Mouse (Mus musculus) G1E (cell line): ENCODE results near the gene Cmklr1. TPM values are rescaled to one million over a fixed set of nuclear protein-coding genes. Genes with fewer than 3 reads are reported as not detected.

Experiments used
- ATAC-seq: 2 replicates; pipeline ENCODE4 v1.8.0; 2016; ENCODE audit warnings: mild to moderate bottlenecking; ENCODE audit not compliant: insufficient number of reproducible peaks, poor library complexity, low FRiP score, severe bottlenecking; ENCODE audit errors: extremely low read depth
- DNase-seq: peaks from one replicate; pipeline ENCODE4 v3.0.0; 2012; ENCODE audit warnings: low spot score
- H3K27me3 ChIP-seq: 2 replicates; pipeline ENCODE4 v1.6.1; 2012; ENCODE audit warnings: mild to moderate bottlenecking, low read length, inconsistent platforms; ENCODE audit not compliant: insufficient read depth
- H3K36me3 ChIP-seq: replicated peaks from 2 replicates; pipeline ENCODE3; 2012; ENCODE audit warnings: mild to moderate bottlenecking, inconsistent platforms
- H3K4me1 ChIP-seq: 2 replicates; pipeline ENCODE4 v1.6.1; 2012; ENCODE audit warnings: low read depth, low read length, inconsistent platforms, mixed read lengths; ENCODE audit not compliant: insufficient read depth
- H3K4me3 ChIP-seq: 2 replicates; pipeline ENCODE4 v1.5.1; 2012; ENCODE audit warnings: low read depth, mild to moderate bottlenecking, inconsistent platforms, low read length, moderate library complexity, mixed read lengths
- H3K9me3 ChIP-seq: replicated peaks from 2 replicates; pipeline ENCODE4 v1.6.1; 2012; ENCODE audit warnings: inconsistent platforms
- CTCF ChIP-seq: IDR thresholded peaks from 2 replicates; pipeline ENCODE4 v1.5.1; 2012; ENCODE audit warnings: low read depth, low read length, inconsistent platforms, mixed read lengths
- GATA1 ChIP-seq: IDR thresholded peaks from 2 replicates; pipeline ENCODE4 v1.6.1; 2012; ENCODE audit warnings: borderline replicate concordance, low read length, inconsistent platforms, mixed read lengths
- GATA2 ChIP-seq: IDR thresholded peaks from 2 replicates; pipeline ENCODE4 v1.6.1; 2012; ENCODE audit warnings: low read depth, low read length, inconsistent platforms, borderline replicate concordance
- POLR2AphosphoS5 ChIP-seq: IDR thresholded peaks from 2 replicates; pipeline ENCODE4 v1.6.1; 2012; ENCODE audit warnings: low read depth, low read length, inconsistent platforms; ENCODE audit not compliant: insufficient replicate concordance
- TAL1 ChIP-seq: conservative IDR thresholded peaks from 2 replicates; pipeline ENCODE4 v1.6.1; 2012; ENCODE audit warnings: low read depth, low read length, inconsistent platforms, mixed read lengths
- polyA plus RNA-seq: library from polyadenylated mRNA; stranded (reverse); fragments of >175 nt; gene quantifications from 2 replicates; pipeline ENCODE4 v1.2.3, GENCODE M21; 2012
- total RNA-seq, 2 experiments: library from RNA; stranded (forward) in 1 of 2; stranded (reverse) in 1 of 2; fragments of 200-1000 nt in 1 of 2; fragments of >200 nt in 1 of 2; fragmentation: Nextera tagmentation in 1 of 2; gene quantifications; 2 replicates each; pipeline ENCODE4 v1.2.3; 2014 to 2017

The Cmklr1 gene
- total and polyA plus RNA-seq, 3 experiments = 0.05 TPM; not detected in 2

DNA sequence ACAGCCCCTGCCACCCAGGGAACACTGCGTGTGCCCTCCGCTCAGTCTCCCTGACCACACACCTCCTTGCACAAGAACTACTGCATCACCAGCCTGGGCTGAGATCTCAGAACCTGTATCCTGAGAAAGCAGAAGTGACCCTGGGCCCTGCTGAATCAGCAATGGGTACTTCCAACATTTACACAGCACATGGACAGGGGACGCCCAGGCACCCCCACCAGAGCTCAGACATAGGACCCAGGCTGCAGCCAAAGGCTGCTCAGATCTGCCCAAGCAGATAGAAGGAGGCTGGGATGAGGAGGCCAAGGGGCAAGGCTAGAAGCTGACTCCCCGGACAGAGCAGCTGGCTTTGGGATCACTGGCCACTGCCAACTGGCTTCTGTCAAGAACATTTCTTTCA lies 5.7 kb downstream of the Cmklr1 start:
- ATAC-seq = no peak
- H3K4me3 ChIP-seq = no peak overlapping the region
- H3K9me3 ChIP-seq = peaks cover 89% of the 10 kb centered on the region
- no peaks in the 10 kb centered on the region for H3K36me3 ChIP-seq
- H3K27me3 ChIP-seq = no peaks in the 10 kb centered on the region
- no peaks in the 10 kb centered on the region for H3K4me1 ChIP-seq
- no peak for DNase-seq
- no peak for TF ChIP-seq TAL1
- no peak for TF ChIP-seq GATA1
- no peak for TF ChIP-seq GATA2
- no peak for TF ChIP-seq POLR2AphosphoS5
- TF ChIP-seq CTCF = no peak

DNA sequence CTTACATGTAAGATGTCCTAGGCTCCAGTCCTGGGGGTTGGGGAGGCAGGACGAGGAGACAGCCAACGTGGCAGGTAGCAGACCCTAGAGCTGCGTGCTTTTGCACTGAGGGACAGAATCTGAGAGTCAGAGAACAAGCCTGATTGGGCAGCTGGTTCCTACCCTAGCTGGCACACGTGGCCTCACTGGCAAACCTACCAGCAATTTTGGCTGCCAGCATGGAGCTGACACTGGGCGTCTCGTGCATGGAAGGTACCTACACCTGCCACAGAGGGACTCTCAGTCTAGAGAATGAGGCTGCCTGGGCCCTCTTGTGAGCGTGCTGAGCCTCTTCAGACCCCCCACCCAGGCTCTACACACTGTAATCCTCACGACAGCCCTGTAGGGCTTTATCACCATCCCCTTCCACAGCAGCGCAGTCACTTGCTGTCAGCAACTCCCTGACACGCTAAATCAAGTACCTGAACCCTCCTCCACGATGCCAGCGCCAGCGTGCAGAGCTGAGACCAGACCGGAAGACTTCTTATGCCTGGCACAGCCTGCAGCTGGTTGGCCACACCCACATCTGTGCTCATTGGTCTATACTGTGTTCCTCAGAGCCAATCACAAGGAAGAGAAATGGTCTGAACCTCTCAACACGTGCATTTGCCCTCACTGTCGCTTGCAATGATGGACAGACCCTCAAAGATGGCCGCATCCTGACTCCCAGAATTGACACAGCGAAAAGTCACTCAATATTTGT lies 6.9 kb downstream of the Cmklr1 start:
- Histone ChIP-seq H3K27me3 (no peaks in the 10 kb centered on the region), H3K4me1 (no peaks in the 10 kb centered on the region), H3K9me3 (peaks cover 91% of the 10 kb centered on the region), H3K4me3 (no peak overlapping the region), H3K36me3 (no peaks in the 10 kb centered on the region)
- TF ChIP-seq GATA1 (no peak), POLR2AphosphoS5 (no peak), TAL1 (no peak), CTCF (no peak), GATA2 (no peak)
- ATAC-seq (no peak), DNase-seq (no peak)

DNA sequence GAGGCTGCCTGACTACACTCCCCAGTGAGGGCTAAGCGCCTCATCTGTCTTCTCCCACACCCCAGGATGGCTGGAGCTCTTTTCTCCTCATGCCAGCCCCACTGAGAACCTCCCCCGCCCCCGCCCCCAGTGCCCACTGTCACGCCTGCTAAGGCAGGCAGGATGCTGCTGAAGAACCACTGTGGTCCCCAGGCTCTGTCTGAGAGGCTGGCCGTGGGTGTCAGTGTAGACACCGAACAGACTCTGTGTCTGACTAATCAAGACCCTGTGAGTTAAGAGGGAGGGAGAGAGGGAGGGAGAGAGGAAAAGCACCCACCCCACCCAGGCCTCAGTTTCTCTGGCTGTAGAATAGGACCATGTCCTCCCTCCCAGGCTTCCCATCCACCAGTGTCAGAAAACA lies 9.2 kb downstream of the Cmklr1 start:
- no peak for TF ChIP-seq CTCF
- TF ChIP-seq TAL1 = no peak
- TF ChIP-seq POLR2AphosphoS5 = no peak
- TF ChIP-seq GATA2 = no peak
- TF ChIP-seq GATA1 = no peak
- H3K27me3 ChIP-seq = no peaks in the 10 kb centered on the region

DNA sequence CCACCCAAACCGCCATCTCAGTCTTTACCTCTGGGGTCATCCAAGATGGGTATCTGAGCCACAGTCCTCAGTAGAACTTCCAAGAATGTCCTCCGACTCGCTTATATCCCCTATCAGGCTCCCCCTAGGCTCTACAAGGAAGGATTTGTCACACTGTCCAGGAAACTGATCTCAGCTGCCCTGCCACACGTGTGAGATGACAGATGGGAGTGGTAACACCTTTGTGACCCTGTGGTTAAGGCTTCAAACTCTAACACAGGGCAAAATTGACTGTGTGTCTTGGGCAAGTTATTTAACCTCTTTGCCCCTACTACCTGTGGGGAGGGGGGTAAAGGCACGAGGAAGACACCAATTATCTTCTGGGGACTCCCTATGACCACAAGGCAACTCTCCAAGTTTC lies 11.1 kb downstream of the Cmklr1 start:
- Histone ChIP-seq H3K27me3 (no peaks in the 10 kb centered on the region), H3K4me3 (no peak overlapping the region), H3K9me3 (peaks cover 95% of the 10 kb centered on the region), H3K4me1 (no peaks in the 10 kb centered on the region), H3K36me3 (no peaks in the 10 kb centered on the region)
- DNase-seq (no peak), ATAC-seq (no peak)
- TF ChIP-seq GATA2 (no peak), CTCF (no peak)

More for the DNA sequence above, 9.2 kb downstream of the Cmklr1 start:
- H3K4me3 ChIP-seq = no peak overlapping the region
- H3K4me1 ChIP-seq = no peaks in the 10 kb centered on the region
- no peak for DNase-seq
- no peaks in the 10 kb centered on the region for H3K36me3 ChIP-seq
- H3K9me3 ChIP-seq = peaks cover 96% of the 10 kb centered on the region
- ATAC-seq = no peak

GRCm38 (mm10) chr5:113638055-113638454 lies 12.2 kb downstream of the Cmklr1 start:
- Histone ChIP-seq H3K36me3 (no peaks in the 10 kb centered on the region), H3K4me1 (no peaks in the 10 kb centered on the region), H3K9me3 (peaks cover 95% of the 10 kb centered on the region), H3K4me3 (no peak overlapping the region; the same call in 1 of the 2 replicates), H3K27me3 (no peaks in the 10 kb centered on the region)
- ATAC-seq (no peak), DNase-seq (no peak)
- TF ChIP-seq CTCF (no peak), TAL1 (no peak), GATA2 (no peak), POLR2AphosphoS5 (no peak), GATA1 (no peak)

DNA sequence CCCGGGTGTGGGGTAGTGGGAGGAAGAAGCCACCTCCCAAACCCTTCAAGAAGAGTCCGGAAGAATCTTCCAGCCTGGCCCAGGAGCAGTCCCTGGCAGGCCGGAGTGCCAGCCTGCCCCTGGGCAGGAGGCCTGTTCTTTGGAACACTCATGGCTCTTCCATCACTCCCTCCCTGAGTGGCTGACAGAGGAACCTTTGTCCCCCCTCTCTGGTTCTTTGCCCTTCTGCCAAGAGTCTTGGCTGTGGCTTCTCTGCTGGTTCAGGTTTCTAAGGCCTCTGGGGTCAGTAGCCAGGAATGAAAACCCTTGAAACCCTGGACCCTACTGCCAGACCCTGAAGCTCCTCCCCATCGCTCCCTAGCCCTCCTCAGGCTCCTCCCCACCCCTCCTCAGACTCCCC lies 12.6 kb downstream of the Cmklr1 start:
- ATAC-seq = no peak
- Histone ChIP-seq H3K4me1 (no peaks in the 10 kb centered on the region), H3K4me3 (no peak overlapping the region), H3K36me3 (no peaks in the 10 kb centered on the region), H3K27me3 (no peaks in the 10 kb centered on the region), H3K9me3 (peaks cover 95% of the 10 kb centered on the region)
- TF ChIP-seq POLR2AphosphoS5 (no peak), GATA1 (no peak), CTCF (no peak), GATA2 (no peak), TAL1 (no peak)
- no peak for DNase-seq
